Mouse (Mus musculus): ENCODE data around the gene Nbas.

The Nbas gene

GRCm38 (mm10) chr12:13410191-13410590 lies 141.3 kb downstream of the Nbas start:
- DNase-seq: no peak

DNA sequence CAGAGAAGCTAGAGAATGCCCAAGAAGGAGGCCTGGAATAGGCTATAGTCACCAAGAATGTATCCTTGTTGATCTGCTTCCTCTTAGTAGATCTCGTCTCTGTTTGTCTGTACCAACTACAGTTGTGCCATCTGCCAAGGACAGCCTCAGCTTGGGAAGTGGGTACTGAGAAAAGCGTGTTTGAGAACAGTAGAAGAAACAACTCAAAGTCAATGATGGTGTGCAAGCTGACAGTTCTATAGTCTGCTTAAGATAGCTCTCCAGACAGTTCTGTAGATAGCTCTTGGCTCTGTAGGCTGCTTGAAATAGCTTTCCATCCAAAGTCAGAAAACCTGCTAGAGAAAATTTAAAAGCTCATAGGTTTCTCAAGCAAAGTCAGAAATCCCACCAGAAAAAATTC lies 149.7 kb downstream of the Nbas start:
- no peak for DNase-seq

DNA sequence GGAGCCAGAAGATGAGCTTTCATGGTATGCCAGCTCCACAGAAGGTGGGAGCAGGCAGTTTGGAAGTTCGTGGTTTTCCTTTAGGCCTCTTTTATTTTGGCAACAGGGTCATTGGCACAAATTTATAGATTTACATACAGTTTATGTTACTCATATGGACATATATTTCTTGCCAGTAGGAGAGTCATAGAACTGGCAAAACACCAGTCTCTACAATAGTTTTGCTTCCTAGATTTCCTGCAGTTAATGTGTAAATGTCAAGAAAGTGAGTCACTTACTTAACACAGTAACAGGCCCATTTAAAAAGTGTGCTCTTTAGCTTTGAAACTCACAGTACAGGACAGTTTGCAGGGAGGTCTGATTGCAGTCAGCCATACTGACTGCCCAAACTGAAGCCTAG lies 161.3 kb downstream of the Nbas start:
- DNase-seq: no peak

DNA sequence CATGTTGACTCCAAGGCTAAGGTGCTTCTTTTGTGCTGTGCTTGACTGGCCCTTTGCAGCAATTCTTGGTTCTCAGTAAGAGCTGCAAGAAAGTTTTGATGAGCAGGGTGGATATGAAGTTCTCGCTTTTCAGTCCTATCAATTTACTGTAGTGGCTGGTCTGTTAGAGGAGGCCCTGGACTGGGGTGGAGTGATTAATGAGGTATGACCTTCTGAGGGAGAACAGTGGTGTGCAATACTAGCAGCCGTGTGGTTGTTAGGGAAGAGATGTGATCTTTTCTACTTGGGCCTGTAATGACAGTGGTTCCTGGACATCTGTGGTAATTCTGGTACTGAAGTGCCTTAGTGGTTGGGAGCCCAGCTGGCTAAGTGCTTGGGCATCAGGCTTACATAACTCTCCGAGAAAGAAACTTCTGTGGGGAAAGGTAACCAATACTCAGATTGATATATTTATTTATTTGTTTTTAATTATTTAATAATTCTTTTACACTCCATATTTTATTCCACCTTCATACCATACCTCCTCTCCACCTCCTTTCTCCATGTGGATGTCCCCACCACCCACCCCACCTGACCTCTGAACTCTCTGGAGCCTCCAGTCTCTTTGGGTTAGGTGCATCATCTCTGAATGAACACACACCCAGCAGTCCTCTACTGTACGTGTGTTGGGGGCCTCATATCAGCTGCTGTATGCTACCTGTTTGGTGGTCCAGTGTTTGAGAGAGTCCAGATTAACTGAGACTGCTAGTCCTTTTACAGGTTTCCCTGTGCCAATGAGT lies 175.9 kb downstream of the Nbas start:
- no peak for DNase-seq

GRCm38 (mm10) chr12:13445486-13446065 lies 176.6 kb downstream of the Nbas start:
- no peak for DNase-seq

DNA sequence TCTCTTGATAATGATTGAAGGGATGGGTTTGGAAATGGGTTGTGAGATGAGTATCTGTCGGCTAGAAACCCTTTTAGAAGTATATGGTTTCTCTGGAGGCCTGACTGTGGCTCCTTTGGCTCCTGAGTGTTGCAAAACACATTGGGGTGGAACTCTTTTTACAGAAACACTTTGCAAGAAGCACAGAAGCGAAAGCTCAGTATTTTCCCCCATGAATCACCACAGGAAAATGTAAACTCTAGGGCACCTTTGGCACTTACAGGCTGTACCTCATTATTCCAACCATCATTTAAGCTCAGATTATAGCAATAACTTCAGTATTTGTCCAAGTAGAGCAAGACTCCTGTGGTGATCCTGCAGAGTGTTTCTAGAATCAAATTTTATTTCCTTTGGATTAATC lies 180.0 kb downstream of the Nbas start:
- DNase-seq: no peak

DNA sequence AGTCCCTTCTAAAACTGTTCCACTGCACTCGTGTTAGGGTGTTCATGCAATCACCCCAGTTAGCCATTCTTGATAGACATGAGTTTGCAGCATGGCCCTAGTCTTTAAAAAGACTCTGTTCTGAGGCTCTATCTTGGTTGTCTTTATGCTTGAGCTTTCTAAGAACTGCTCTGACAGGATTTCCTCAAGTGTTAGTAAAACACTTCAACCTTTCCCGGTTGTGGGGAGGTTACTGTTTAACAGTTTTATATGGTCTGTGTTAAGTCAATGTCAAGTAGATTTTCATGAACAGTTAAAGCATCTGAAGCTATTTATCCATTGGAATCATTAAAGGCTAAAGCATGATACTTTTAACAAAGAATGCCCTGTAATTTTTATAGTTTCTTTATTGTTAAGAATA lies 183.1 kb downstream of the Nbas start:
- no peak for DNase-seq

DNA sequence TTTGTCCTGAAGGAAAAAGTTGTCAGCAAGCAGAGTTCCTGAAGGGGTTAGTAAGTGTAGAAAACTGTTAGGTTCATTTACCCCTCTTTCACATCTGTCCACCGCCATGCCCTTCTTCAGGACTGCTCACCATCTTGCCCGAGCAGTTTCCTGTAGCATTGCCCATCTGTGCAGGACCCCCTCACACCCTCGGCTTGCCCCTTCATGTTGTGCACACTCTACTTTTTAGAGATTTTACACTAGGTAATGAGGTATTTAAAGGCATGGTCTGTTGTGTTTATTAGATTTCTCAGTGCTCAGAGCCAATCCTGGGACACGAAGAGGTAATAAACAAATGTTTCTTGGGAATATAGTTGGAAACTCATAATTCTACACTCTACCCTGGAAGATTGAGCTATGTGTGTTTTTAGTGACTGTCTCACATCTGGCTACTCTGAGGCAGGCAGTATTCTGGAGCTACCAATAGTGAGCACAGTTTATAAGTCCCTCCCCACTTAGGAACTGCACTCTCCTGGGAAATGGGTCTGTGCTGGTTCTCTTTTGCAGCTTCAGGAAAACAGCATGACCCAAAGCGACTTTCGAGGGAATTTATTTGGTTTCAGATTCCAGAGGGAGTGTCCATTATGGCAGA lies 191.4 kb downstream of the Nbas start:
- DNase-seq: no peak

DNA sequence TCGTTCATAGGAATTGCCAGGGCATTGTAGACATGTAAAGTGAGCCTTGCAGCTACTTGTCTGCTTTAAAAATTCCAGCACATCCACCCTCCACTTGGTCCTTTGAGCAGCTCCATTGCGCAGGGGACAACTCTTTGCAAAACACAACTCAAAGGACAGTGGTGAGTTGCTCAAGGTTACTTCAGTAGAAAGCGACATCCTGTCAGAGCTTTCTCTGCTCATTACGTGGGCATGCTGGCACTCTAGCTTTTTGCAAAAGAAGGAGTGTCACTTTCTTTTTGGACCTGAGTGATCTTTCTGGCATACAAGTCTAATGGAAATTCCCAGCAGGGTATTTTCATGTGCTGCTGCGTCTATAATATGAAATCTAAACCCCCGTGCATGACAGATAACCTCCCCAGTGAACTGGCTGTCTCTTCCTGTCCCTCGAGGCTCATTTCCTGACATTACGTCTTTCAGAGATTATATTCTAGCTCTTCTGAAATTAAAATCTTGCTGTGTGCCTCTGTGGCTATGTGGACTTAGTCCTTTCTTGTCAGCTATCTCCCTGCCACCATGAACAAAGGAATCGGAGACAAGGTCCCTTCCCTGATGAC lies 192.7 kb downstream of the Nbas start:
- no peak for DNase-seq

DNA sequence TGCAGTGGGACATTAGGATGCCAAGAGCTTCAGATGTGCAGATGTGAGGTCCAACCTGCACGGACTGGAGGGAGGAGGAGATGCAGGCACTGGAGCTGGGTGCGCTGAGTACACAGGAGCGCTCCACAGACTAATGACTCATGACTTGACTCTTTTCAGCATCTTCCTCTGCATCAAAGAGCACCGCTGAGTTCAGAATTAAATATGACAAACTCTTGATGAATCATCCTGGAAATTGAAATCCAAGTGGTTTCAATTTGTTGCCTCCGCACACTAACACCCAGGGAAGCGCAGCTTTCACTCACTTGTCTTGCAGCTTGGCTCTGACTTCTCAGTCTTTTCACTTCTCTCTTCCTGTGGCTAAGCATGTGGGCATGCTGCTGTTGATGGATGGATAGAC lies 193.5 kb downstream of the Nbas start:
- DNase-seq: no peak

- DNase-seq: no peak
Measured at GRCm38 (mm10) chr12:13465554-13465953, 196.6 kb downstream of the Nbas start.

GRCm38 (mm10) chr12:13474881-13475280 lies 205.9 kb downstream of the Nbas start:
- no peak for DNase-seq

GRCm38 (mm10) chr12:13479163-13479562 lies 210.2 kb downstream of the Nbas start:
- DNase-seq: no peak

- no peak for DNase-seq
Measured at GRCm38 (mm10) chr12:13486278-13486677, 217.3 kb downstream of the Nbas start.

- DNase-seq: no peak
Measured at GRCm38 (mm10) chr12:13497211-13497610, 228.3 kb downstream of the Nbas start.

- DNase-seq: no peak
Measured at GRCm38 (mm10) chr12:13499237-13499889, 230.4 kb downstream of the Nbas start.

DNA sequence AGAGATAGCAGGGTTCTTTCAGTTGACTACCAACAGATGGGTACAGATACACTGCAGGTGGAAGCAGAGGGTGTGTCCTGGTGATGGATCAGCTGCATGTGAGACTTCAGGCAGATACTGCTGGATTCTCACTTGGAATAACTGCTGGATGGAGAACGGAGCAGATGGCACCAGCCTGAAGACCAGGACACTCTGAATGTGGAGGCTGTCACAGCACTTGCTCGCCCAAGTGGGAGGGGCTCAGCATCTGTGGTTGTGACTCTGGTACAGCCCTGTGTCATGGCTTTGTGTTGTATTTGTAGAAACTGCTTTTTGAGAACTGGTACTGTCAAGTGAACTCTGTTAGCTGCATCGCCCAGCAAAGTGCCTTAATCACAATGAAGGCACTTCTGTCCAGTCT lies 231.3 kb downstream of the Nbas start:
- no peak for DNase-seq

DNA sequence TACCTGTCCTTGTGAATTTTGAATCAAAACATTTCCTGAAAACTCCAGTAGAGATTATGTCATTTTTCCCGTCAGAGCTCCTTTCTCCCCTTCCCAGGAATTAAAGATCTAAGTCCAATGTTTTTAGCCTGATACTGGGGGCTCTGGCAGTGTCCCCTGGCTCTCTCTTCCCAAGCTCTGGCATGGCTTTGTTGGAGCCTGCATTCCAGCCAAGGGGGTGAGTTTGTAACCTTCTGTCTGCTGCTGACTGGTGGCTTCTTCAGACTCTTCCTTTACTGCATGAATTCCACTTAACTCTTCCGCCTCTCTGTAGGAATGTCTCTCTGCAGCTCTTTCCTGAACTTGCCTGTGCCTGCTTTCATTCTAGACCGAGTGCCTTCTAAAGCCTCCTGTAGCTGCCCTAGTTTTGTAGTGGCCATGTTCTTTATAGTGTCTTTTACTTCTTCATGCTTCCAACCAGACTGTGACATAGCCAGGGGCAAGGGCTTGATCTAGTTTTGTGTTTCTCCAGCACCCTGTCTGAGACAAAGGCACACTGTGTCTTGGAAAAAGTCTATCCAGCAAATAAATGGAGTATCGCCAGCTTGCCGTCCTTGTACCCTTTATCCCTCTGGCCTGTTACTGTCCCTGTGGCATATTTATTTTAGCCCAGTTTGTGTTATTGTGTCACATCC lies 236.0 kb downstream of the Nbas start:
- no peak for DNase-seq

DNA sequence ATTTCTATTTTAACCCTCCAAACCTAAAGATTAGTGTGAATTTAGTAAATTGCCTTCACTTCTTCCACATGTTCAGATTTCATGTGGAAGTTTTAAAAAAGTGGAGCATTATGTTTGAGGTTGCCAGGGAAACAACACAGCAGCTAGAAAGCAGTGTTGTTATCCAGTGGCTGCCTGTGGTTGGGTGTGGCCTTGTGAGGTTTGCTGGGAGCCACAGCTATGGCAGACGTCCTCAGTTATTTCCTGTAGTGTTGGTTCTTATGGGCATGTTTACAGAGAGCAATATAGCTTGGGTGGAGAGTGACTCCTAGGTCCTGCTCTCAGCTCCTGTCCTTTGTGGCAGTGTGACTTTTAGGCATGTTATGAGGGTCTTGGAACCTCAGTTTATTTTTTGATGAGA lies 249.1 kb downstream of the Nbas start:
- no peak for DNase-seq

DNA sequence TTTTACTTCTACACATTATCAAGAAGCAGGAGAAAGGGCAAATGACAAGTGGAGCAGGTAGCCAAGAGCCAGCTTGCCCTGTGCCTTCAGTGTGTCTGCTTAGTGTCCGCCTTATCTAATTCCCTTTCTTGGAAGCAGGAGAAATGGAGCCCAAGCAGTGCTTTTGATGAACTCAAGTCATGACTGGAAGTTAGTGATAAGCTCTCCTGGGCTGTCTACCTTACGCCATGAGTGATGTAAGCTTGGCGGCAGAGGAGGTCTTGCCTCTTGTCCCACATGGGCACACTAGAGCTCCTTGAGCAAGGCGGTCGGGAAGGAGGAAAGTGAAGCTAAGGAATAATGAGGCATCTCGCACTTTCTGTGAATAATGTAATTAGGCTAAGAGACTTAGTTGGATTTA lies 250.5 kb downstream of the Nbas start:
- no peak for DNase-seq

DNA sequence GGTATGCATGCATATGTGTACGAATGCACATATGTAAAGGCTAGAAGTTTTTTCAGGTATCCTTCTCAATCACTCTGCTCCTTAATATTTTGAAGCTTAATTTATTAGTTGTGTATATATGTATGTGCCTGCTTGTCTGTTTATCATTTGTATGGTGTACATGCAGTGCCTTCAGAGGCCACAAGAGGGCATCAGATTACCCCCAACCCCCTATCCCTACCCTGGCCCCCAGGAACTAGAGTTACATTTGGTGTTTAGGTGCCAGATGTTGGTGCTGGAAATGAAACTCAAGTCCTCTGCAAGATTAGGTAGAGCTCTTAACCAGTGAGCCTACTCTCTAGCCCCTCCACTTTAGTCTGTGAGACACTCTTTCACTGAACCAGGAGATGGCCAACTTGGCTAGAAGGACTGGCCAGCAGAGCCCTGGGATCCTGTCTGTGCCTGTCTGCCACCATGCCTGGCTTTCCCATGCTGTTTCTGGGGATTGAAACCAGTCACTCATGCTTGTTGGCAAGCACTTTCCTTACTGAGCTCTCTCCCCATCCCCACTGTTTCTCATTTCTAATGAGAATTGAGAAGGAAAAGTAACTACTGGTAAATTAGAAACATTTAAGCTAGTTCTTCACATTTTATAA lies 263.9 kb downstream of the Nbas start:
- DNase-seq: no peak

DNA sequence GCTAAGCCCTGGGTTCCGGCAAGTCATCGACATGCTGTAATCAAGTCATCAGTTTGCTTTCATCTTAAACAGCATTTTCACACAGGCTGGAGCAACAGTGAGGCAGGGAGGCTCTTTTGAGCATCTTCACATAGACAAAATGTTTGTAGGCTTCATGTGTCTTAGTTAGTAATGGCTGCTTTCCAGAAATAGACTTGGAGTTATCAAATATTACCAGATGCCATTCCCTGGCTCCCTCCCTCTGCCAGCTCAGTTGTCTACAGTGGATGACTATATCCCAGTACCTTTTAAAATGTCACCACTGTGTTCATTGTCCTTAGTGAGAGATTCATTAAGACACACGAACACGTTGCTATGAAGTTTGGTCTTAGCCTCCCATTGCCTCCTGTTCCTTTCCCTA lies 270.2 kb downstream of the Nbas start:
- DNase-seq: no peak
